Mouse (Mus musculus) adrenal gland, adult 18-20 months (tissue): Measurements from ENCODE around the gene Tcl1b5. TPM values are rescaled to one million over a fixed set of nuclear protein-coding genes. Genes with fewer than 3 reads are reported as not detected.
"Not testable (repeated sequence)": the region's sequence is repeated elsewhere in the genome, so short reads cannot be mapped to it uniquely, and the experiment has no call there.

ENCODE experiments used
- DNase-seq, 2 experiments: peaks; one replicate each; pipeline ENCODE4 v3.0.0; 2021 to 2022; ENCODE audit warnings: low spot score in 2 of 2
- long read RNA-seq, 2 experiments: library from polyadenylated mRNA; stranded (forward); transcript quantifications; one replicate each; pipeline ENCODE4 v2.0.0; 2021
- total RNA-seq, 2 experiments: library from RNA; stranded (reverse); gene quantifications; 1 replicate in 1 of 2; 2 replicates in 1 of 2; pipeline ENCODE4 v1.2.3; 2021

The Tcl1b5 gene
- not detected for total RNA-seq
- long read RNA-seq, experiment 1: 0 reads
- long read RNA-seq, experiment 2: 0 reads

DNA sequence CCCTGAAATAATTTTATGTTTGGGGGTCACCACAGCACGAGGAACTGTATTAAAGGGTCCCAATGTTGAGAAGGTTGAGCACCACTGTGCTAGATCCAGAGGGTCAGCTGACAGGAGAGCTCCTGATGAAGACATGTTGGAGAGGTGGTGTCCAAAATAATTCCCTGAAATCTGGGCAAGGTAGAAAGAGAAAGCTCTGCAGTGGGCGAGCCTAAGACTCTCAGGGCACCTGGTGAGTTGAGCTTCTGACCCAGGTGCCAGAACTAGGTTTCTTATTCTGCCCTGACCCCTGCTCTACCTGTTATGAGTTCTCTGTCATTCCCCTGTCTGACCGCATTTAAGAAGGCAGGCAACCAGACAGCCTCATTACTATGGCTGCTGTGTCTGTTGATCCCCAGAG is at the start of gene Tcl1b5:
Gene Tcl1b5, plus strand, starts transcription at position 301 of the 400 bp plus-strand sequence.
- not testable (repeated sequence) for DNase-seq

DNA sequence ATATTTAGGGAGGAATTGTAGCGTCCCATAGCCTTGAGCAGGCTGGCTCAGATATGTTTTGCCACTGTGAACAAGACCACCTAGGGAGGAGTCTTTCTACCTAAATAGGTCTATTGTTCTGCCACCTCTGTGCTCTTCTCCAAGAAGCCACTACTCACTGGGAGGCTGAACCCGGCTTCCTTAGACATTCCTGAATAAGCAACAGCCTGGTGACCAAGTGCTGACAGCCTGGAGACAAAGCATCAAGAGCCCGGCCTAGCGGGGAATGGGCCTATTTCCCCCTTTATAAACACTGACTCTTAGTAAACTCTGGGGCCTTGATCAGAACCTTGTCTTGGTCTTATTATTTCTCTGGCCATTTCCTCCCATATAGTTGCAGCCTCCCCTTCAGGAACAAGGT is 49.6 kb upstream of the Tcl1b5 start:
- no peak for DNase-seq

GRCm38 (mm10) chr12:105127607-105128006 is 48.5 kb upstream of the Tcl1b5 start:
- no peak for DNase-seq

DNA sequence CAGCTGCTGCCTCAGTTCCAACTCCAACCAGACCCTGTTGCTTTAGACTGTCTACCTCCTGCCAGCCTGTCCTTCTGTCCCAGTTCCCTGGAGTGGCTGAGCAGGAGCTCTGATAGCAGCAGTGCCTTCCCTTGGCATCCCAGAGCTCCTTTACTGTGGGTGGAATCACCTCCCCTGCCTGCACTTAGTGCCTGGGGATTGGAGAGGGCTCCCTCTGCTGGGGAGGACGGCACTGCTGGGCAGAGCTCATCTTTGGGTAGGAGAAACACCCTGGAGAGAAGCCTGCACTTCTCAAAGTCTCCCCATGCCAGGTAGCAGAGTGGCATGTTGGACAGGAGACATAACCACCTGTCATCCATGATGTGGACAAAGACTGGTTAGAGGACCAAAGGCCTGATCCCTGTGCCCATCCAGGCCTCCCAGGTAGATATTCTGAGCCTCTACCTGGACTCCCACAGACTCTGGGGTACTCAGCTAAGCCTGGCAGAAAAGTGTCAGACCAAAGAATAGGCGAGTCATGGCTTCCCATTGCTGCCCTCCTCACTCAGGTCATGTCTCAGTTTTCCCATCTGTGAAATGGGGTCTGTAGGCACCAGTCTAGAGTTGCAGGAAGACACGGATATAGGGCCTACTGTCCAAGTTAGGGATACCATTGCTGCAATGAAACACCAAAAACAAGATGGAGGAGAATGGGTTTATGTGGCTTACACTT is 46.5 kb upstream of the Tcl1b5 start:
- DNase-seq: not testable (repeated sequence)

GRCm38 (mm10) chr12:105134167-105134566 is 42.0 kb upstream of the Tcl1b5 start:
- not testable (repeated sequence) for DNase-seq

GRCm38 (mm10) chr12:105134826-105135225 is 41.3 kb upstream of the Tcl1b5 start:
- not testable (repeated sequence) for DNase-seq

DNA sequence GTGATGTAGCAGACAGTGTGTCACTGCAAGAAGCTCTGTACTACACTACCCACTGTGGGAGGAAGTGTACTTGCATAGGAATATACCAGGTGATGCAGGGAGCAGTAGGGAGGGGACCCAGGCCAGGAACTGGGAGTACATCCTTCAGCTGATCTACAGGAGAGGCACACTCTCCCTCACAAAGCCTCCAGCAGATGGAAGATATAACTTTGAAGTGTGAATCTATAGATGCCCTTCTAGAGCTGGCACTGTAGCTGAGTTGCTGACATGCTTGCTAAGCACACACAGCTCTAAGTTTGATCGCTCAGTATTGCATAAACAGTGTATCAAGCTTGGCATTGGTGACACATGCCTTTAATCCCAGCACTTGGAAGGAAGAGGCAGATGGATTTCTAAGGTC is 38.4 kb upstream of the Tcl1b5 start:
- not testable (repeated sequence) for DNase-seq

DNA sequence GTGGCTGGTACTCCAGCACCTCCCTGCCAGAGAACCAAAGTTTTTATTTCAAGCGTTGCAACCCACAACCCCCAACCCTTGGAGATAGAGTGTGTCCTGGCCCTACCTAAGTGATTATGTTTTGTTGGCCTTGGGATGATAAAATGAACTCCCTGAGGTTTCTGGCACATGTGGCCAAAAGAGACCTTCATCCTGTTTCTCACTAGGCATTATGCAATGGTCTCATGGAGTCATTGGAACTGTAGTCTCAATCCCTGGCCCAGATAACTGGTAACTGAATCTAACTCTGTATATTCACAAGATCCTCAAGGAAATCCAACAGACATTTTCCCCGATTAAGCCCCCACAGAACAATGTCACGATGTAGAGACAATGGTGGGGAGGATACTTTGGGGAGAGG is 33.0 kb upstream of the Tcl1b5 start:
- no peak for DNase-seq

DNA sequence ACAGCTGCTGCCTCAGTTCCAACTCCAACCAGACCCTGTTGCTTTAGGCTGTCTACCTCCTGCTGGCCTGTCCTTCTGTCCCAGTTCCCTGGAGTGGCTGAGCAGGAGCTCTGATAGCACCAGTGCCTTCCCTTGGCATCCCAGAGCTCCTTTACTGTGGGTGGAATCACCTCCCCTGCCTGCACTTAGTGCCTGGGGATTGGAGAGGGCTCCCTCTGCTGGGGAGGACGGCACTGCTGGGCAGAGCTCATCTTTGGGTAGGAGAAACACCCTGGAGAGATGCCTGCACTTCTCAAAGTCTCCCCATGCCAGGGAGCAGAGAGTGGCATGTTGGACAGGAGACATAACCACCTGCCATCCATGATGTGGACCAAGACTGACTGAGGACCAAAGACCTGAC is 31.2 kb upstream of the Tcl1b5 start:
- DNase-seq: not testable (repeated sequence)

- no peak for DNase-seq
Measured at GRCm38 (mm10) chr12:105145714-105146113, 30.4 kb upstream of the Tcl1b5 start, which contains the start of gene Tcl1b2. Gene Tcl1b2 (plus strand): TSS chr12:105146014.

DNA sequence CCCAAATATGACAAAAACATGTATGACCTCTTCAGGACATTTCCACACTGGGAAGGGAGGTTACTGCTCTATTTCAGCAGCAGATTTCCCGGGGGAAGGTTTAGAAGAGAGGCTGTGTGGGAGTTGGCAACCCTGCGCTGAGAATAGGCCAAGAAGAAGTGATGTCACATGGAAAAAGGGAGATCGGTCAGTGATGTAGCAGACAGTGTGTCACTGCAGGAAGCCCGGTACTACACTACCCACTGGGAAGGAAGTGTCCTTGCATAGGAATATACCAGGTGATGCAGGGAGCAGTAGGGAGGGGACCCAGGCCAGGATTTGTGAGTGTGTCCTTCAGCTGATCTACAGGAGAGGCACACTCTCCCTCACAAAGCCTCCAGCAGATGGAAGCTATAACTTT is 20.9 kb upstream of the Tcl1b5 start:
- DNase-seq: not testable (repeated sequence)

DNA sequence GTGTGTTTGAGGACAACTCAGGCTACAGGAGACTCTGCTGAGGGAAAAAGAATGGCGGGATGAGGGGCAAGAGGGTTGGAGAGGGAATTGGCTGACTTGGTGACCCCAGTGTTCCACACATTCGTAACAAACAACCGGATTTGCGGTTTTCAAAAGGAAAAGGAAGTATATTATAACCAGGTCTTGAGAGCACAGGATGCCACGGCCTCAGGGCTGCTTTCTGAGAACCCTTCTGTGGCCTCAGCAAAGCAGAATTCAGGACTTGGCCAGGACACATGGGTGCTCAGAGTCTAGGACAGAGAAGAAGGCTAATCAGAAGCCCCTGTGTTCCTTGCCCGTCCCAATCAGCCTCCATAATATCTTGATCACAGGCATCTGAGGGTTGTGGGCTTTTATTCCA is 17.3 kb upstream of the Tcl1b5 start:
- no peak for DNase-seq

- no peak for DNase-seq
Measured at GRCm38 (mm10) chr12:105159390-105159789, 16.8 kb upstream of the Tcl1b5 start, which contains the start of gene Tcl1b1. Gene Tcl1b1 (plus strand): TSS chr12:105159690.

DNA sequence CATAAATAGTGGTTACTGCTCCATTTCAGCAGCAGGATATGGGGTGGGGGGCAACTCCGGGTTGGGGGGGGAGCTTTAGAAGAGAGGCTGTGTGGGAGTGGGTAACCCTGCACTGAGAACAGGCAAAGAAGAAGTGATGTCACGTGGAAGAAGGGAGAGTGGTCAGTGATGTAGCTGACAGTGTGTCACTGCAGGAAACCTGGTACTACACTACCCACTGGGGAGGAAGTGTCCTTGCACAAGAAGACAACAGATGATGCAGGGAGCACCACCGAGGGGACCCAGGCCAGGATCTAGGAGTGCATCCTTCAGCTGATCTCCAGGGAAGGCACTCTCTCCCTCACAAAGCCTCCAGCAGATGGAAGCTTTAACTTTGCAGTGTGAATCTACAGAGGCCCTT is 9.4 kb upstream of the Tcl1b5 start:
- DNase-seq: no peak

GRCm38 (mm10) chr12:105173366-105173765 is 2.8 kb upstream of the Tcl1b5 start:
- DNase-seq: no peak

DNA sequence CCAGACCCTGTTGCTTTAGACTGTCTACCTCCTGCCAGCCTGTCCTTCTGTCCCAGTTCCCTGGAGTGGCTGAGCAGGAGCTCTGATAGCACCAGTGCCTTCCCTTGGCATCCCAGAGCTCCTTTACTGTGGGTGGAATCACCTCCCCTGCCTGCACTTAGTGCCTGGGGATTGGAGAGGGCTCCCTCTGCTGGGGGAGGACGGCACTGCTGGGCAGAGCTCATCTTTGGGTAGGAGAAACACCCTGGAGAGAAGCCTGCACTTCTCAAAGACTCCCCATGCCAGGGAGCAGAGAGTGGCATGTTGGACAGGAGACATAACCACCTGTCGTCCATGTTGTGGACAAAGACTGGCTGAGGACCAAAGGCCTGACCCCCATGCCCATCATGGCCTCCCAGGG is 1.8 kb upstream of the Tcl1b5 start:
- peak; percentile 75 to 77 for DNase-seq

- DNase-seq: not testable (repeated sequence)
Measured at GRCm38 (mm10) chr12:105181040-105181644, 5.0 kb downstream of the Tcl1b5 start.

DNA sequence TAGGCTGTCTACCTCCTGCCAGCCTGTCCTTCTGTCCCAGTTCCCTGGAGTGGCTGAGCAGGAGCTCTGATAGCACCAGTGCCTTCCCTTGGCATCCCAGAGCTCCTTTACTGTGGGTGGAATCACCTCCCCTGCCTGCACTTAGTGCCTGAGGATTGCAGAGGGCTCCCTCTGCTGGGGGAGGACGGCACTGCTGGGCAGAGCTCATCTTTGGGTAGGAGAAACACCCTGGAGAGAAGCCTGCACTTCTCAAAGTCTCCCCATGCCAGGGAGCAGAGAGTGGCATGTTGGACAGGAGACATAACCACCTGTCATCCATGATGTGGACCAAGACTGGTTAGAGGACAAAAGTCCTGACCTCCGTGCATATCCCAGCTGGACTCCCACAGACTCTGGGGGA is 12.8 kb downstream of the Tcl1b5 start:
- DNase-seq: peak in 1 of 2 experiments; percentile 20

GRCm38 (mm10) chr12:105190743-105191142 is 14.6 kb downstream of the Tcl1b5 start, which contains the start of gene Tcl1b3:
Gene Tcl1b3 (plus strand): TSS chr12:105191043.
- not testable (repeated sequence) for DNase-seq

GRCm38 (mm10) chr12:105199684-105200497 is 23.7 kb downstream of the Tcl1b5 start:
- not testable (repeated sequence) for DNase-seq

- not testable (repeated sequence) for DNase-seq
Measured at GRCm38 (mm10) chr12:105201657-105202056, 25.5 kb downstream of the Tcl1b5 start, which contains the start of gene Tcl1b4. Gene Tcl1b4 (plus strand): TSS chr12:105201957.
